Mouse (Mus musculus) thymus, postnatal 4 days (tissue): ENCODE results near the gene Pitpnm1.

Experiments
- DNase-seq: peaks from one replicate; pipeline ENCODE4 v3.0.0; 2021

The Pitpnm1 gene

DNA sequence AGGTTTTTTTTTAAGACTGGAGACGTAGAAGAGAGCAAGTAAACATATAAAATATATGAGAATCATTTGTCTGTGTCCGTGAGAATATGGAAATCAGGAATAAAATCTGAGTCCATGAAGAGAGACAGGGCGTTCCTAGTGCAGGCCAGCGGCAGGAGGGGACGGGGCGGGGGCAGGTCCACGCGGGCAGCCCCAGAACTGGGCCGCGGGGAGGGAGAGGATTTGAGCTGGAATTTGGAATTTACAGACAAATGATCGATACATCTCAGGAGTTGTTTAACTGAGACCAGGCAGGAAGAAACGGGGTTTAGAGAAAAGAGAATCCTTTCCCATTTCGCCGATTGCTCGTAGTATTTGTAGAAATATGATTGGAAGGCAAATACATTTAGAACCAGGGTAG lies 29.5 kb upstream of the Pitpnm1 start:
- no peak for DNase-seq

DNA sequence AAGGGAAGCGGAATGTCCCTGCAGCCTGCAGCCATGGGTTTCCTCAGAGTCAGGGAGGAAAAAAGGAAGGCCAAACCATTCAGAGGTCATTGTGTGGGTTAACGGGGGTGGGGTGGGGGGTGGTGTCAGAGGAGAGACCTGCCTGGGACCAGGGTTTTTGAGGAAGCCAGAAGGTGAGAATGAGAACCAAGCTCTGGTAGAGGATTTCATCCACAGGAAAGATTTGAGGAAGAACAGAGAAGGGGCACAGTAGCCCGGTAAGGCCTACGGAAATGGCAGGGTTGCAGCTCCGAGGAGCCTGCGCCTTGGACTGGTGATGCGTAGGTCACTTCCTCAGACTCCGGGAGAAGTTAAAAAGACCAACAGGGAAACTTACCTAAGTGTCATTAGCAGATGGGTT lies 29.0 kb upstream of the Pitpnm1 start:
- DNase-seq = no peak

DNA sequence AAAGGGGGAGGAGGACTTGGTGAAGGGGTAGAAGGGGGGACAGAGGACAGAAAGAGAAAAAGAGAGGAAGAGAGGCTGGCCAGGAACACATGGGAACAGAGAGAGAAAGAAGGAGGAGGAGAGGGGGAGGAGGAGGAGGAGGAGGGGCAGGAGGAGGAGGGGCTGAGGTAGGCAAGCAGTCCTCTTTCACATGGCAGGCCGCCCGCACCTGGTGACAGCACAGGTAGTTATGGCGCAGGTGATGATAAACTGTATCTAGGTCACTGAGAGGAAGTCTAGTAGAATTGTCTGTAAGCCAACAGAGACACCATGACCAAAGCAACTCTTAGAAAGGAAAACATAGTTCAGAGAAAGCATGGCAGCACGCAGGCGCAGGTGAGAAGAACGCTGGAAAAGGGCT lies 28.4 kb upstream of the Pitpnm1 start:
- DNase-seq = no peak

GRCm38 (mm10) chr19:4072706-4073424 lies 26.9 kb upstream of the Pitpnm1 start:
- no peak for DNase-seq

DNA sequence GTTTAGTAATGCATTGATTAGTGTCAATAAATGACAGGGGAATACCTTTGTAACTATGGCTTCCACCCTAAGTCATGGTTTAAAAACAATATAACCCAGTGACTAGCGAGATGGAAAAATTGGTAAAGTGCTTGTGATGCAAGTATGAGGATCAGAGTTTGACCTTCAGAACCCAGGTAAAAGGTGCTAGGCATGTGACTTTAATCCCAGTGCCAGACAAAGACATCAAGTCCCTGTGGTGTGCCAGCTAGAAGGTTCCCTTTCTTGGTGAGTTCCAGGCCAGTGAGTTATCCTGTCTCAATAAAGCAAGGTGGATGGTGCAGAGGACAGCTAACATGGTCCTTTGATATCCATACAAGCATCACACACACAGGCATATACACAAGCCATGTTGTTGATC lies 24.3 kb upstream of the Pitpnm1 start:
- DNase-seq = no peak

DNA sequence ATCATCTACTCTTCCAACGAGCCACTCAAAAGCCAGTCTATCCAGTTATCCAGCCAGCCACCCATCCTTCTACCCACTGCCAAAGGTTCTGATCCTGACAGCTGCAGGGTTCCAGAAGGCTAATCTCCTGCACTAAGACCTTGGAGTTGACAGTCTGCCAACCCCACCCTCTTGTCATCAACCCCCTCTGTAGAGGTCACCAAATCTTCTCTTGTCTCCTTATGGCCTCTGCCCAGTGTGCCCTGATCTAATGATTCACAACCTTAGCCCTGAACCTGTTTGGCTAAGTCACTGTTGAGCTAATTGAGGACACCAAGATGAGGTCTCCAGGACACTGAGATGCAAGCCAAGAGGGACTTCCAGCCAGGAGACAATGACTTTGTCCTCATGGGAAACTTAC lies 20.2 kb upstream of the Pitpnm1 start:
- DNase-seq = no peak

DNA sequence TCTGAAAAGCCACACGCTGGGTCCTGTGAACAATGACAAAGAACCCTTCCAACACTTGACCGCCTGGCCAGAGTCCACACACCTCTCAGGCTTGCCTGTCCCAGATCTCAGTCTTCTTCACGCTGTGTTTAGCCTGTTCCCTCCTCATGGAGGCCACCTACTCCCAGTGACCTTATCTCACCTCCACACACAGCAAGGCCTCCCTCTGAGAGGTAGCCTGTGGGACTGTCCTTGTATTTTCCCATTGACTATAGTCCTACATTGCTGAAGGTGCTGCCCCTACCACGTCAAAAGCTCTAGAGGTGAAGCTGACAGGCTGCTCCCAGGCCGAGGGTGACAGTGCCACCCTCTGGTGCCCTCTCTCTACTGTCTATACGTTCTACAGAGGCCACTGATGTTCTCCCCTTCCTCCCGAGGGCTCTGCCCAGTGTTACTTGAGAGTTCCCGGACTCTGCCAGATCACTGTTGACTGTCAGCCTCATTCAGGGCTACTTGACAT lies 19.2 kb upstream of the Pitpnm1 start:
- DNase-seq = no peak

- DNase-seq = no peak
Measured at GRCm38 (mm10) chr19:4081394-4081793, 18.4 kb upstream of the Pitpnm1 start, which contains the start of gene Cabp2. Gene Cabp2, plus strand, starts transcription at chr19:4081578.

GRCm38 (mm10) chr19:4082219-4082965 lies 17.4 kb upstream of the Pitpnm1 start:
- no peak for DNase-seq

DNA sequence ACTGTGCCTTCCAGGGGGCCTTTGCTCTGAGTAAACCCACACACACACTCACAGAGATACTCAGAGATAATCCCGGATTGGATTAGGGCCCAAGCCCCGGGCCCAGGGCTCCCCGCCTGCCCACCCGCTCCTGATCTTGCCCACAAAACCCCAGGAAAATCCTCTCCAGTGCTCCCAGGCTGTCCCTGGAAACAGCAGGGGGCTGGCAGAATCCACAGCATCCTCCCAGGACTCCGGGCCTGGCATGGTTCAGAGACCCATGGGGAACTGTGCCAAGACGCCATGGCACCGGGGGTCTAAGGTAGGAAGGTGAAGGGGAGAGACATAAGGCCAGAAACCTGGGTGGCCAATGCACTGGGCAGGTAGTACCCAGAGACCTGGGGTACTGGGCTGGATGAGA lies 16.5 kb upstream of the Pitpnm1 start:
- no peak for DNase-seq

- no peak for DNase-seq
Measured at GRCm38 (mm10) chr19:4083826-4084225, 16.0 kb upstream of the Pitpnm1 start.

DNA sequence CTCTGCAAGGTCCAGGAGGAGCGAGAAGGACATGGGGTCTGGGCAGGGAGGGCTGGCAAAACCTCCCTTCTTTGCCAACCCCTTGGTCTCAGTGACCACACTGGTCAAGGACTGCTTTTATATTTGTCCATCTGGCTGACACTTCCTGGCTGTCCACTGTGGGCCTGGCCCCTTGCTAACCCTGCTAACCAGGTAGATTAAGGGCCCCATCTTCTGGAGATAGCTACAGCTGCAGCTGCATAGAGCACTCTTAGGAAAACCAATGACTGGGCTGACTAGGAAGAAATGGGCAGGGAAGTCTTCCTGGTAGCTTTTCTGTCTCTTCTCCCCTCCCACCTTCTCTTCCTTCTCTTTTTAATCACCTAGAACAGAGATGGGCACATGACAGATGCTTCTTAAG lies 14.8 kb upstream of the Pitpnm1 start:
- DNase-seq = no peak

DNA sequence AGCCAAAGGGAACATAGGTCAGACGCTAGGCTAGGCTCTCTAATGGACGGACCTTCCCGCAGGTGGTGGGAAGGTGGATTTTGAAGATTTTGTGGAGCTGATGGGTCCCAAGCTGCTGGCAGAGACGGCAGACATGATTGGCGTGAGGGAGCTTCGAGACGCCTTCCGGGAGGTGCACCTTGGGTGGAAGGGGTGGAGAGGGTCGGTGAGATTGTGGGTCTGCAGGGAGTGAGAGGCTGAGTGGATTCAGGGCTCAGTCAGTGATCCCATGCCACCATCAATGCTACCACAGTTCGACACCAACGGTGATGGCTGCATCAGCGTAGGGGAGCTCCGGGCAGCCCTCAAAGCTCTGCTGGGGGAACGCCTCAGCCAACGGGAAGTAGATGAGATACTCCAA lies 13.6 kb upstream of the Pitpnm1 start:
- DNase-seq = no peak

DNA sequence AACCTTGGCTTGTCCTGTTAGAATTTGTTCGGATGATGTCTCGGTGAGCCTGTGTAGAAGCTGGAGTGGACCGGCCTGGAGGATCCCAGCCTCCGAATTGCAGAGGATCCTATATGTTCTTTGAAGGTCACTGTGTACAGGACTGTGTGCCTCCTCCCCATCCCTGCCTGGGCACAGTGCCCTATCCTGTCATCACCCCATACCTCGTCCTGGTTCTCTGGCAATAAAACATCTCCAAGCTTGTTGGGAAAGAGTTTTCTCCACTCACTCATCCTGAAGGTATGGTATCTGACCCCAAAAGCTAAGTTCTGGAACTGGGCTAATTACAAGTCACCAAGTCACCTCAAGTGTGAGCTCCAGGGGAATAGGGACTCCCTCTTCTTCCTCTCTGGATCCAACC lies 12.7 kb upstream of the Pitpnm1 start:
- no peak for DNase-seq

GRCm38 (mm10) chr19:4088146-4088545 lies 11.7 kb upstream of the Pitpnm1 start:
- DNase-seq = no peak

- DNase-seq = no peak
Measured at GRCm38 (mm10) chr19:4089128-4089527, 10.7 kb upstream of the Pitpnm1 start.

DNA sequence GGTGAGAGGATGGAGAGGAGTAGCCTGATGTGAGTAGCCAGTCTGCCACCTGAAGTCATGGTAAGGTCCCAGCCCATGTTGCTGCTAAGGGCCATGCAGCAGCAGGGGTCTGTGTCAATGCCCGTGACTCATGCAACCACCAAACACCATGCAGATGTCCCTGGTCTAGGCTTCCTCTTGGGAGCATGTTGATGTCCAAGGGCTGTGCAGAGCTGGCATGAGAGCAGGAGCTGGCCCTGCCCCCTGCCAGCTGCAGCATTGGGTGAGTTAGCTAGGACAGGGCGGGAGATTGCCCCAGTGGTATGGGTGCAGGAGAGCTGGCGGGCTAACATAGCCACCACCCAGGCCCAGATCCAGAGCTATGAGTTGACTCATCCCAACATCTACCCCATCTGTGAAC lies 9.4 kb upstream of the Pitpnm1 start:
- DNase-seq = no peak

DNA sequence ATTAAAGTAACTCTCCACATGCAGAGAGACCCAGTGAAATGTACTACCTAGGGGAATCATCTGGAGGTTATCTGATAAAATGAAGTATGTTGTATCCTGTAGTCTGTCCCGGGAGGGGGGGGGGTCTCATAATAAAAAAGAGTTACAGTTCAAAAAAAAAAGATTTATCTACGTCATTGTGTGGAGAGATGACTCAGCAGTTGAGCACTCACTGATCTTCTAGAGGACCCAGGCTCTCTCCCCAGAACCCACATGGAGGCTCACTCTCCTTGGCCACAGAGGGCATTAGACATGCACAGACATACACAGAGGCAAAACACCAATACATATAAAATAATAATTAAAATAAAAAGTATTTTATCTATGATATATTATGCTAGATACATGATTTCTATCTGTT lies 8.4 kb upstream of the Pitpnm1 start:
- DNase-seq = no peak

- no peak for DNase-seq
Measured at GRCm38 (mm10) chr19:4092750-4093149, 7.0 kb upstream of the Pitpnm1 start.

DNA sequence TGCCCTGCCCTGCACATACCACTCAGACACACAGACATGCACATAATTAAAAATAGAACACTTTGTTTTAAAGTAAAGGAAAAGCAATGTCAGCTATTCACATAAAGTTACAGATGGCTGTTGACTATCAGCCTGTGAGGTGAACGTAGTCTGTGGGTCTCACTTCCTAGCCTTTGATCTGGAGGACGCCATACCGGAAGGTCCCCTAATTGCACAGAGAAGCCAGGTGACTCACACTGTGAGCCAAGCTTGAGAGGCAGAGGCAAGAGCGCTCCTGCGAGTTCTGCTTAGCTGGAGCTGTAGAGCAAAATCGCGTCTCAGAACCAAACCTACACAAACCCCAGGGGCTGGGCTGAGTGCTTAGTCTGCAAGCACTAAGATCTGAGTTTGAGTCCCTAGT lies 6.0 kb upstream of the Pitpnm1 start:
- no peak for DNase-seq

DNA sequence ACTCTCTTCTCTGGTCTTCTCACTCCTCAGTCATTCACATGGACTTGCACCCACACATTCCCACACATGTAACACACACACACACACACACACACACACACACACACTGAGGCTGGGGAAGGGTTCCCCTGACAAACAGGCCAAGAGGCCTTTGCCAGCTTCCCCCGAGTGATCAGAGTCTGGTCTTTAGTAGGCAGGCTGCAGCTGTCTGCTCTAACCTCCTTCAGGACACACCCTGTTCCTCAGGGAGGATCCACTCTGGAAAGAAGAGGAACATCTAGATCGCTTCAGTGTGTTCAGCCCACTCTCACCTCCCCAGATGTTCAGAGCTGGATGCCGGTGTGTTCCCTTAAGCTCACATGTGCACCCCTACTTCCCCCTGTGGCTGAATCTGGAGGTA lies 5.5 kb upstream of the Pitpnm1 start:
- DNase-seq = no peak

GRCm38 (mm10) chr19:4094774-4095303 lies 5.0 kb upstream of the Pitpnm1 start:
- DNase-seq = no peak

GRCm38 (mm10) chr19:4095802-4096201 lies 4.0 kb upstream of the Pitpnm1 start:
- DNase-seq = no peak
